Mouse (Mus musculus) left cerebral cortex, adult 9 months (tissue): Measurements from ENCODE around the gene 7420426K07Rik.
A peak's percentile ranks its signal among the peaks of the same experiment; 100 is the strongest.

Source experiments
- DNase-seq, 2 experiments: peaks; one replicate each; pipeline ENCODE4 v3.0.0; 2022; ENCODE audit warnings: low spot score in 2 of 2

The 7420426K07Rik gene

GRCm38 (mm10) chr9:98902819-98903218 is at the start of gene 7420426K07Rik:
7420426K07Rik (plus strand) TSS chr9:98903119.
- DNase-seq: no peak

- no peak for DNase-seq
These were observed 46.7 kb upstream of the 7420426K07Rik start, which contains the start of gene Prr23a2 for GRCm38 (mm10) chr9:98856210-98856609. Prr23a2 (plus strand) TSS chr9:98856494.

GRCm38 (mm10) chr9:98863463-98863862 is 39.5 kb upstream of the 7420426K07Rik start:
- no peak for DNase-seq

GRCm38 (mm10) chr9:98864571-98864970 is 38.3 kb upstream of the 7420426K07Rik start, which contains the start of gene Prr23a3:
Prr23a3 (plus strand) TSS chr9:98864767.
- DNase-seq: no peak

GRCm38 (mm10) chr9:98901486-98901885 is 1.4 kb upstream of the 7420426K07Rik start:
- no peak for DNase-seq

GRCm38 (mm10) chr9:98920629-98921523 is 18.0 kb downstream of the 7420426K07Rik start:
- no peak for DNase-seq

- DNase-seq: peak in 1 of 2 experiments; percentile 10
These were observed 20.2 kb downstream of the 7420426K07Rik start for GRCm38 (mm10) chr9:98923119-98923518.

GRCm38 (mm10) chr9:98924183-98924582 is 21.3 kb downstream of the 7420426K07Rik start:
- no peak for DNase-seq

GRCm38 (mm10) chr9:98929496-98929895 is 26.6 kb downstream of the 7420426K07Rik start:
- DNase-seq: no peak

- no peak for DNase-seq
These were observed 30.0 kb downstream of the 7420426K07Rik start for GRCm38 (mm10) chr9:98932931-98933330.

- DNase-seq: no peak
These were observed 32.4 kb downstream of the 7420426K07Rik start for GRCm38 (mm10) chr9:98935190-98935909.

GRCm38 (mm10) chr9:98939290-98939689 is 36.4 kb downstream of the 7420426K07Rik start:
- DNase-seq: no peak

GRCm38 (mm10) chr9:98952171-98953050 is 49.5 kb downstream of the 7420426K07Rik start:
- no peak for DNase-seq

- no peak for DNase-seq
These were observed 50.4 kb downstream of the 7420426K07Rik start for GRCm38 (mm10) chr9:98953291-98953690.

- no peak for DNase-seq
These were observed 50.9 kb downstream of the 7420426K07Rik start for GRCm38 (mm10) chr9:98953830-98954229.
